Comparison of ENCODE assay signal across 11 mouse cellular contexts in the genomic region with DNA sequence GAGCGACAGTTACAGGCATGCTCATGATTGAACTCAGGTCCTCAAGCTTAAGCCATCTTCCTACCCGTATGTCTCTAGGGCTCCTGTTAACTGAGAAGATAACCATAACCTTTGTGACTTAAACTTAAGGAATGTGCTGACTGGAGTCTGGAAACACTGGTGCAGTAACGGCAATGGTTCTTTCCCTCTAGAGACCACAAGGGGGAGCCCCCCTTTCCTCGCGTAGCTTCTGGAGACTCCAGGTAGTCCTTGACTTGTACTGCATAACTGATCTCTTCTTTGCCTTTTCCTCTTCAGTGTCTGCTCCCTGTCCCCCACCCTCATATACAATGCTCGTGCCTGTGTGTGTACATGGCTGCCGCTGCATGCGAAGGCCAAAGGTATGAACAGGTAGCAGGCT.
DNase-seq lines count a peak whose midpoint lies in the region; TF ChIP-seq lines count a peak whose summit lies in the region.
"Had no signal": no experiment of that assay in that cellular context is flagged by ENCODE, and none has a peak within 500 bp of the region (broad histone marks: within the 10 kb centered on the region; RNA-seq: fewer than 3 reads in every experiment).

No protein-coding gene starts in this region.

- intact Hi-C loops in left cerebral cortex, postnatal 4 days (cut with DNase I) = no loop called here
- intact Hi-C loops in left cerebral cortex, postnatal 10 days (cut with DNase I) = no loop called here
- intact Hi-C loops in gastrocnemius, postnatal 14 days (cut with DNase I; ENCODE audit: low total_unique reads) = no loop called here

- H3K4me1 ChIP-seq in cortical plate, adult 2 months (ENCODE audit: control insufficient read depth, insufficient read depth, low read length) = no peaks in the 10 kb centered on the region
- H3K4me1 ChIP-seq: megakaryocyte, embryonic 14.5 days had no signal

- peak; percentile 32; the same call in 1 of the 2 replicates for TF ChIP-seq CTCF in cortical plate, adult 2 months (IDR thresholded peaks at IDR 0.05; ENCODE audit: extremely low read depth, insufficient read depth, low read length)

- H3K4me3 ChIP-seq in cortical plate, adult 2 months (ENCODE audit: insufficient read depth, low read length) = no peak overlapping the region
- H3K4me3 ChIP-seq: erythroblast, embryonic 14.5 days; megakaryocyte, embryonic 14.5 days had no signal

- DNase-seq in cerebellum, postnatal 14 days = peak; percentile 14 to 29
- DNase-seq in cerebellum, adult 9-11 months = no peak
- peak; percentile 17 for DNase-seq in left cerebral cortex, postnatal 4 days
- no peak for DNase-seq in left cerebral cortex, postnatal 10 days (ENCODE audit: extremely low spot score in 1 of 2, low spot score in 2 of 2)
- DNase-seq in lung, postnatal 36 days = peak; percentile 30
- no peak for DNase-seq in heart, adult 8-10 months (ENCODE audit: low spot score)
- DNase-seq in gastrocnemius, postnatal 14 days = no peak
- DNase-seq: right cerebral cortex, postnatal 14 days had no signal

- no peak overlapping the region for H3K27ac ChIP-seq in cortical plate, adult 2 months (ENCODE audit: insufficient read depth, low read length)

- TF ChIP-seq POLR2A in cortical plate, adult 2 months (IDR thresholded peaks at IDR 0.05; ENCODE audit: extremely low read depth, insufficient read depth, low read length) = no peak

Comparison
In these comparisons a context has a peak if more than half of its experiments do, and no peak if none do; other contexts are left out.
1. DNase-seq: peak in cerebellum, postnatal 14 days (2 of 2), left cerebral cortex, postnatal 4 days (single experiment) and lung, postnatal 36 days (single experiment); none in cerebellum, adult 9-11 months (single experiment), left cerebral cortex, postnatal 10 days (0 of 2), heart, adult 8-10 months (single experiment) and gastrocnemius, postnatal 14 days (single experiment).